Mouse (Mus musculus) cerebellum, postnatal 25 days (tissue): ENCODE data around the gene Sema6c.

ENCODE experiments used
- DNase-seq, 2 experiments: peaks; one replicate each; pipeline ENCODE4 v3.0.0; 2021; ENCODE audit warnings: mixed read lengths in 2 of 2

The Sema6c gene

DNA sequence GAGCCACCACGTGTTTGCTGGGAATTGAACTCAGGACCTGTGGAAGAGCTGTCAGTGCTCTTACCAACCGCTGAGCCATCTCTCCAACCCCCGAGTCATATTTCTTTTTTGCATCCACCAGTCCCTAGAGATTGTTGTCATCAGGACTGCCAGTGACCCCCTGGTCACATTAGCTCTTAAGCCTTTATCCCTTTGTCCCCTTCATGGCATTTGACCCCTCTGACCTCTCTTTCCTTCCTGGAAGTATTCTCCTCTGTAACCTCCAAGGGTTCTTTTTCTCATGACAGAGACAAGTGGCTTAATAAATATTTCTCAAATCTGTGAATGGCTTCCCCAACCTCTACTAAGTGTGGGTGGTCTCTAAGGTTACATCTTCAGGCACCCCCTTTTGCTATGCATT is 12.3 kb upstream of the Sema6c start:
- no peak for DNase-seq

DNA sequence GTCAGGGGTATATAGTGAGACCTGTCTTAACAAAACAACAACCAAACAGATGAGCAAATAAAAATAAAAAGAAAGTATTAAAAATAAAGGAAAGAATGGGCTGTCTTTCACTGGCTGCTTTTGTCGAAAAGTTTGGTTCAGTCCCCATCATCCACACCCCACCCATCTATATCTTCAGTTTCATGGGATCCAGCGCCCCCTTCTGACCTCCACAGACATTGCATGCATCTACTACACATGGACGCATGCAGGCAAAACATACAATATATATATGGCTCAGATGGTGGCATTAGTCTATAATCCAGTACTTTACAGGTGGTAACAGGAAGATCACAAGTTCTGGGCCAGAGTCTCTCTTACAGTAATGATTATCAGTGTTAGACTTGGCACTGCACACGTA is 6.4 kb upstream of the Sema6c start:
- peak in 1 of 2 experiments; percentile 53 for DNase-seq

DNA sequence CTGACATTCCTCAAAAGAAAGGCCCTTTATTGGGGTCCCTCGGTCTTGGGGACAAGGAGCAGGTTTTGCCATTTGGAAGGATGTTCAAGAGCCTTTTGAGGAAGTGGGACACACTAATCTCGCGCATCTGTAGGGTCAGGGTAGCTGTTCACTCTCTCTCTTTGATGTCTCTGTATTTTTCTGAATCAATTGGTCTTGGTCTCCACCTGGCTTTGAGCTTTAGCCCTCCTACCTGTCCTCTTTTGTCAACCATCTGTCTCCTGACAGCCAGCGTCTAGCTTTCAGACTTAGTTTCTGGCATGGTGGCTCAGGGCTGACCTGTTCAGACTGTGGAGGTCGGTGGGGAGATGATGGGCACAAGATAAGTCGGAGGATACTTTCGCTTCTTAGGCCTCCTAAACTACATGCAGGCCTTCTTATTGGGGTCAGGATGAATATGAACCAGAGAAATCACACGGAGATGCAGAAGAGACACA is 708 bp upstream of the Sema6c start:
- no peak for DNase-seq

DNA sequence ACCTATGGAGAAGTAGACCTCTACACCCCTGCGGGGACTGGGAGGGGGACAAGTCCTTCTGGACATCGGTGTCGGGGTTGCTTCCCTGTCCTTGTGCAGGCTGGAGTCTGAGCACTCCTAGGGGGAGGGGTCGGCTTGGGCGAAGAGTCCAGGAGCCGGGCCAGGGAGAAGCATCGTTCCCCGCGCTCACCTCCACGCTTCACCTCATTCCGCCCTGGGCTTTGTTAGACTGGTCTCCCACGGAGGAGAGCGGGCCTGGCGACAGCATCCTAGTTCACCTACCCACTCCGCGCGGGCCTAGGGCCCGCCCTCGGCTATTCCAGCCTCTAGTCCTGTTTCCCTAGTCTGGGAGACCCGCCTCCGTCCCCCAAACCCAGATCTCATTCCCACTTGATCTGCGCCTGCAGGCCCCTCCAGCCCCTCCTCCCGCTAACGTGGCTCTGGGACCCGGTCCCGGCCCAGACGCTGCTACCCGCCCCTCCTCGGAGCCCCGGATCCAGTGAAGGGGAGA is 839 bp downstream of the Sema6c start:
- DNase-seq: peak; percentile 52 to 59

DNA sequence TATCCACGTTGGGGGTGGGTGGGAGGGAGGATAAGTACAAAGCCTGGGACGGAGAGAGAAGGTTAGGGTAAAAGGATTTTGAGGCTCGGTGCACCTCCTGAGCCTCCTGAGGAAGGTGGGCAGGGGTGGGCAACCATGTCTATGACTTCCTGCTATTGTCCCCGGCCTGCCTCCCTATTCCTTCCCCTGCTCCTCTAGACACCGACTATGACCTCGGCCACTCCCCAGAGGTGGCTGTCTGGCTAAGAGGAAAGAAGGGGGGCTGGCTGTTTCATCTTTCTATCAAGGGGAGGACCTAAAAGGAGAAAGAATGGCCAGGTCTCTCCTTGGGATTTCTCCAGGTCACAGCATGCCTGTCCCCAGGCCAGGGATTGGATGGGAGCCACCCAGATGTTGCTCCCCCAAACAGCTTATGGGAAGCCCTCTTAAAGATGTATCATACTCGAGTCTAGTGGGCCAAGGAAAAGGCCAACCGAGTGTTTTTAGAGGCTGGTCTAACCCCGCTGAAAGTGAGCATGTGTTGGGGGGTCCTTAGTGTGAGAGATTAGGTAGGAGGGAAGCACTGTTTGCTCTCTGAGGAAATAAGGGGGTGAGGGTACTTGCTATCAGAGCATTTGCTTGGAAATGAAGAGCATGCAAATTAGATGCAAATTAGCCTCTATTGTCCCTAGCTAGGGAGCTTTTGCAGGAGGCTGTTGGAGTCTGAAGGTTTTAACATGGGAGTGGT is 1.5 kb downstream of the Sema6c start:
- DNase-seq: no peak

DNA sequence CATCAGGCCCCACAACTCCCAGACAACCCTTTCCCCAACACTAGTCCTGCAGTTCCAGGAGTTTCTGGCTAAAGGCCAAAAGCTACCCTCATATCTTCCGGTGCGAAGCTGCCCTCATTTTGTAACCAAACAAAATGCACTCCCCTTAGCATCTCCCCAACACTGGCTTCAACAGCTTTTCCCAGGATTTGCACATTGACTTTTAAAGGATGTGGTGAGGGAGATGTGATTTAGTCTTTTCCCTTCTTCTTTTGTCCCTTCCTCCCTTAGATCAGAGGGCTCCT is 2.0 kb downstream of the Sema6c start:
- no peak for DNase-seq

DNA sequence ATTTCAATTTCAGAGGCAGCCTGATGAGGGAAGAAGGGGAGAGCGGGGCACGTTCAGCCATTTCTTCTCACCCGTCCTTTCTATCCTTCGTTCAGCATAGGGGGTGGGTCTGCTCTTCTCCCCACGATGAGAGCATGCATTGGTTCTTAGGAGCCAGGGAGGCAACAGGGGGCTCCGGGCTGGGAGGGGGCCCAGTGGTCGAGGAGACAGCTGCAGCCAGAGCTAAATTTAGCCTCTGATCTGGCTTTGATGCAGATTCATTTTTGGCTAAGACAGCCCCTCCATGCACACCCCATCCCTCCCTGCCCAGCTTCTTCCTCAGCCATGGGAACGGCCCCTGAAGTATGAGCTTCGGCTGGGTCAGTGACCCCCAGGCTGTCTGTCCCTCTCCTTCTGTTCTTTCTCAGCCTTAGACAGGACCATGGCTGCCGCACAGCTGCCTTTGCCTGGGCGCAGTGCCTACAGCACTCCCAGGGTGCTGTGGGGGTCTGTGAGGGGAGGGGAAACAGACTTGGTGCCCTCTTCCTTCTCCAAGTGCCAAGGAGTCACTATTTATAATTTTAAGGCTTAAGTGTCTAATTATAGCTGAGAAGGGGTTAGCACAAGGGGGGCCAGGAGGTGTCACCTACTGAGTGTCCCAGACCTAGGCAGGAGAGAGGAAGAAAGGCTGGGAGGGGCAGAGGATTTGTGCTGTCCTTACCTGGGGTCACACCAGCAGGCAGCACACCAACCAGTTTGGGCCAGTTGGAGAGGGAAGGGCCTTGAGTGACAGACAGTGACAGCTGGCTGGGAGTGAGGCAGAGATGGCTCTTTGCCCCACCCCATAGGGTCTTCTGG is 3.4 kb downstream of the Sema6c start:
- DNase-seq: peak in 1 of 2 experiments; percentile 31

DNA sequence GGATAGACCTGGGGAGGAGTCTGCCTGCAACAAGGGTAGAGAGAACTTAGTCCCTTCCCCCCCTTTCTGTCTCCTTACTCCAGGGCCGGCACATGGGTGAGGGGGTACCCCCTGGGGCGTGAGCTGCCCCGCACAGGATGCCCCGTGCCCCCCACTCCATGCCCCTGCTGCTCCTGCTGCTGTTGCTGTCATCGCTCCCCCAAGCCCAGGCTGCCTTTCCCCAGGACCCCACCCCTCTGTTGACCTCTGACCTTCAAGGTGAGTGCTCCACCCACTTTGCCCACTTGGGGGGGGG is 3.9 kb downstream of the Sema6c start:
- DNase-seq: no peak

DNA sequence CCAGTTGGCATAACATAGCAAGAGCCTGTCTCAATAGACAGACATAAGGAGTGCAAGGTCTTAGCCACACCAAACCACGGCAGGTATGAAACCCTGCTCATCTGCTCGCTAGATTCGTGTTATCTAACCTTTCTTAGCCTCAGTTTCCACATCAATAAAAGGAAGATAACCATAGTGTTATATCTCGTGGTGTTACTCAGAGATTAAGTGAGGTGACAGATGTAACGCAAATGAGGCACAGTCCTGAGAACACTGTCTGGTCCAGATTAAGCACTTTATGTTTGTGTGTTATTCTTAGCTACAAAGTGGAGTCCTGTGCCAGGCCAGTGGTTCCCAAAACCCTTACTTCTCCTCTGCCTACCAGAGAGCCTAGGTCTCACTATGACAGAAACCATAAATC is 4.6 kb downstream of the Sema6c start:
- DNase-seq: no peak

DNA sequence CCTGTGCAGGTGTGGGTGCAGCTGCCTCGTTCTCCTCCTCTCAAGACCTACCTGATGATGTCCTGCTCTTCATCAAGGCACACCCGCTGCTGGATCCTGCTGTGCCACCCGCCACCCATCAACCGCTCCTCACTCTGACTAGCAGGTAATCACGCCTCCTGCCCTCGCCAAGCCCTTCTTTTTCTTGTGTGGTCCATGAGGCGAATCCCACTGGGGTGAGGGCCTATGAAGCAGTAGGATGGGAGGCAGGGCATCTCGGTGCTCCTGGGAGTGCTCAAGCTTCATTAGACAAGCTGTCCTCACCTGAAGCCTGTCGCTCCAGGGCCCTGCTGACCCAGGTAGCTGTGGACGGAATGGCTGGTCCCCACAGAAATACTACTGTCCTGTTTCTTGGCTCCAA is 9.7 kb downstream of the Sema6c start:
- DNase-seq: no peak

DNA sequence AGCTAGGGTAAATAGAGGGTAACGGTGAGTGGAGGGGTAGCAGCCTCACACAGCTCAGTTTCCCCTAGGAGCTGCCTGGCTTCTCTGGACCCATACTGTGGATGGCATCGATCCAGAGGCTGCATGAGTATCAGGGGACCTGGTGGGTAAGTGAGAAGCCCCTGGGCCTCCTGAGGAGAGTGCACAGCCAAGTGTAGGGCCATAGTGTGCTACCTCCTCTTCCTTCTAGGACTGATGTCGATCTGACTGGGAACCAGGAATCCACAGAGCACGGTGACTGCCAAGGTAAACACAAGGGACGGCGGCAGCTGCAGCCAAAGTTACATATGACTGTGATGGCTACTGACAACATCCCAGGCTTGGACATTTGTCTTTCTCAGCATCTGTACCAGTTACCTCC is 10.8 kb downstream of the Sema6c start:
- no peak for DNase-seq

DNA sequence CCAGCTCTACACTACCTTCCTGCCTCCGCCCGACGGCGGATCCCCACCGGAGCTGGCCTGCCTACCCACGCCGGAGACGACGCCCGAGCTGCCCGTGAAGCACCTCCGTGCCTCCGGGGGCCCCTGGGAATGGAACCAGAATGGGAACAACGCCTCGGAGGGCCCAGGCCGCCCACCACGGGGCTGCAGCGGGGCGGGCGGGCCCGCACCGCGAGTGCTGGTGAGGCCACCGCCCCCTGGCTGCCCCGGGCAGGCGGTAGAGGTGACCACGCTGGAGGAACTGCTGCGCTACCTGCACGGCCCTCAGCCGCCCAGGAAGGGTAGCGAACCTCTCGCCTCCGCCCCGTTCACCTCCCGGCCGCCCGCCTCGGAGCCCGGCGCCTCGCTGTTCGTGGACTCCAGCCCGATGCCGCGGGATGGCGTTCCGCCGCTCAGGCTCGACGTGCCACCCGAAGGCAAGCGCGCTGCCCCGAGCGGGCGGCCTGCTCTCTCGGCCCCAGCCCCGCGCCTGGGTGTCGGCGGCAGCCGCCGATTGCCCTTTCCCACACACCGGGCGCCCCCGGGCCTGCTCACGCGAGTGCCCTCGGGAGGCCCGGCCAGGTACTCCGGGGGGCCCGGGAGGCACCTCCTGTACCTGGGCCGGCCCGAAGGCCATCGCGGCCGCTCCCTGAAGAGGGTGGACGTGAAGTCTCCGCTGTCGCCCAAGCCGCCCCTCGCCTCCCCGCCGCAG is 12.4 kb downstream of the Sema6c start:
- peak in 1 of 2 experiments; percentile 28 for DNase-seq

DNA sequence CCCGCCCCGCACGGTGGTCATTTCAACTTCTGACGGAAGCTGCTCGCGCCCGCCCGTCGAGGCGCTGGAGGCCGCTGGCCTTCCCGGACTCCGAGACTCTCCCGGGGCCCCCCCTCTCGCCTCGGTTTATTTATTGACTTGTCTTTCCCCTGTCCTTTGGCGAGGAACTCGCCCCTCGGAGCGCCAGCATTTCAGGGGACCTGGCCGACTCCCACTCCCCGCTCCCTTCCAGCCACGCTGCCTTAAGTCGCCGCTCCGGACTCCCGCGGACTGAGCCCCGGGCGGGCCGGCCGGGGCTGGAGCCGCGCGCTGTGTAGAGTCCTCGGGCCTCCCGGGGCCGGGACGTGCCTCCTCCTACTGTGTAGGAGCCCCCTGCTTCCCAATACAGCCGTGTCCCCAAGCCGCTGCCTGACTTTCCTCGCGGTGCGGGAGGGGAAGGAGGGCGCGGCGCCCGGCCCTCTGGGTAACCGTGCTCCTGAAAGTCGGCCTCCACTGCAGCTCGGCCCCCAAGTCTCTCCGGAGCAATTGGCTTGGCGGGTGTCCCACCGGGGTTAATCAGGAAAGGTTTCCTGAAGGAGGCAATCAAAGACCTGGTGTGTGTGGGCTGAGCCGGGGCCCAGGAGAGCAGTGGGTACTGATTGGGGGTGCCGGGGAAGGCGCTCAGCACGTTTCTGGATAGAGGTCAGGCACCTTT is 13.1 kb downstream of the Sema6c start:
- peak; percentile 36 to 44 for DNase-seq

DNA sequence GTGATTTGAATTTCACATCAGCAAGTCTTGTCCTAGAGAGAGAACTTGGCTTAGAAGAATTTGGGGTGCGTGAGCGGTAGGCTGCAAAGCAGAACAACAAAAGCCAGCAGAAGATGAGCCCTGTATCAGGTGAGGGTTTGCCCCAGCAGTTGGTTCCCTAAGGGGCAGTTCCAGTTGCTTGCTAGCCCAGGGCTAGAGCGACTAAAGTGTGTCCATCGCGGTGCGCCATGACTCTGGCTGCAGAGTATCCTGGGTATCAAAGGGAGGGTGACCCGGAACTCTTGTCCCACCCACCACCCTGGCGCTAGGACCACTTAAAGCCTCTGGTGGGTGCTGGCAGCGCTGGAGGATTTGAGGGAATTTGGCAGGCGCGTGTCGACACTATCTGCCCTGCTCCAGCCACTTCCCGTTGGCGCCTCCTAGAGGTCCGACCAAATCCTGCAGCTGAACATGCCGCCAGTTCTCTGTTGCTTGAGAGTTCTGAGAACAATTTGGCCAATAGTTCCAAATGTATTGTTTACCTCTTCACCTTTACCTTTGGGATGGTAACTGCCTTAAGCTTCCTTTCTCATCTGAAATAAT is 13.8 kb downstream of the Sema6c start:
- peak; percentile 92 to 94 for DNase-seq

DNA sequence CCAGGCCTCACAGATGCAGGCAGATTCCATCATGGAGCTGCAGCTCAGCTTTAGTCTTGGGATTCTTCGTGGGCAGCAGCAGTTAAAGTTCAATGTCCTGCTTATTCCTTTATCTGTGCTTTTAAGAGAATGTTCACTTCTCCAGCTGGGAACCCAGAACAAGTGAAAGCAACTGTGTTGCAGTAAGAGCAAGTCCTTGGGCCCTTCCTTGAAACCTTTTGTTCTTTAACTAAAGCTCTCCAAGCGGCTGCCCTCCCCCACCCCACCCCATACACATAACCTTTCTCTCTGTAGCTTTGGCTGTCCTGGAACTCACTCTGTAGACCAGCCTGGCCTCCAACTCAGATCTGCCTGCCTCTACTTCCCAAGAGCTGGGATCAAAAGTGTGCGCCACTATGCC is 16.2 kb downstream of the Sema6c start:
- no peak for DNase-seq

DNA sequence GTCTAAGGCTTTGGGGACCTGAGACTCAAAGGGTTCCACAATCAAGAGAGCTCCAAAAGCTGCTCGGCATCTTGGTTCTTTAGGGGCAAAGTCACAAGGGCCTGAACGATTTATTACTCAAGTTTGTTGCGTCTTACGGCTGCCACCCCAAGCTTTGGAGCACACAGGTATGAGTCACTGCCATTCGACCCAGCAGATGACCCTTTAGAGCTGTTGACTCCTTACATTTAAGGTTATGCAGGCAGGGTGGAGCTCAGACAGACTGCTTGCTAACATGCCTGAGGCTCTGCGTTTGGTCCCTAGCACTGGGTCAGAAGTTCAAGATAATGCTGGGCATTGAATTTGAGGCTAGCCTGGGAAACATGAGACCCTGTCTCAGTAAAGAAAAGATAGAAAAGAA is 17.3 kb downstream of the Sema6c start:
- DNase-seq: no peak

DNA sequence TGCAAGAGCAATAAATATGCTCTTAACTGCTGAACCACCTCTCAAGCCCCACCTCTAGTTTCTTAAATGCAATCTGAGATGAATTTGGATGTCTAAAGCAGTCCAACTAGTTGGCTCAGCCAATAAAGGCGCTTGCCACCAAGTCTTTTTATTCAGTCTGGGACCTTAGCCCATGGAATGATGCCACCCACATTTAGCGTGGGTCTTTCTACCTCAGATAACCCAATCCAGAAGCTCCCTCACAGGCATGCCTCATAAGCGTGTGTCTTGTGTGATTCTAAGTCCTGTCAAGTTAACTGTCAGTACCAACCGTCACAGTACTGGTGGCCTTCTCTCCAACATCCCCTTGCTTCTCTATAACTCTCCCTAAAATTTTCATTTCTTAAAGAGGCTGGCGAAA is 18.7 kb downstream of the Sema6c start:
- no peak for DNase-seq

DNA sequence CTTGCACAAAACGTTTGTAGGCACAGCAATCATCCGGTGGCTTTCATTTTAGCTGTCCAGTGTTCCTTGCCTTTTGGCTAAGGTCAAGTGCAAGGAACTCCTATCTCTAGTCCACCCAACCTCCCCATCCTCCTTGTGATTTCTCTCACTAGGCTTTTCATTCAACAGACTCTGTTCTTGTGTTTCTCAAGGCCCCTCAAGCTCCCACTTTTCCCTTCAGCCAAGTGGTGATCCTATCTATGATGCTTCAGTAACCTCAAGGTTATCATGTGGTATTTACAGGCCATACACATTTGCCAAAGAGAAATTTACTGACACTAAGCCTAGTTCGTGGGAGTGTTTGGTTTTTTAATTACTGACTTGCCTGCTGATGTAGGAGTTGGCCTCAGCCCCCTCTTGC is 19.6 kb downstream of the Sema6c start:
- DNase-seq: no peak

DNA sequence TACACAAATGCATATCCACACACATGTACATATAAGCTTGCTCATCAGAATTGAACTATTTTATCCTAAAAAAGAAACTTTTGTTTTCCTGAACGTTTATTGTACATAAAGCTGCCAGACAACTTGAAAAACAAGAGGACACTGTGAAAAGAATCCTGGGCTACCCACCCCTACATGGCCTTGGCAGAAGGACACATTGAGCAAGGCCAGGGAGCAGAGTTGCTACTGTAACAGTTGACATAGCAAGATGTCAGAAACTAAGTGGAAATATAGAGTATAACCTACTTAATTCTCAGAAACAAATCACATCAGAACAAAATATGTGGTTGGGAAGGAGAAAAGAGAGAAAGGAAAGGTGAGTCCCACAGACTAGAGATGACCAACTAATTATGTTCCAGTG is 21.6 kb downstream of the Sema6c start:
- no peak for DNase-seq

DNA sequence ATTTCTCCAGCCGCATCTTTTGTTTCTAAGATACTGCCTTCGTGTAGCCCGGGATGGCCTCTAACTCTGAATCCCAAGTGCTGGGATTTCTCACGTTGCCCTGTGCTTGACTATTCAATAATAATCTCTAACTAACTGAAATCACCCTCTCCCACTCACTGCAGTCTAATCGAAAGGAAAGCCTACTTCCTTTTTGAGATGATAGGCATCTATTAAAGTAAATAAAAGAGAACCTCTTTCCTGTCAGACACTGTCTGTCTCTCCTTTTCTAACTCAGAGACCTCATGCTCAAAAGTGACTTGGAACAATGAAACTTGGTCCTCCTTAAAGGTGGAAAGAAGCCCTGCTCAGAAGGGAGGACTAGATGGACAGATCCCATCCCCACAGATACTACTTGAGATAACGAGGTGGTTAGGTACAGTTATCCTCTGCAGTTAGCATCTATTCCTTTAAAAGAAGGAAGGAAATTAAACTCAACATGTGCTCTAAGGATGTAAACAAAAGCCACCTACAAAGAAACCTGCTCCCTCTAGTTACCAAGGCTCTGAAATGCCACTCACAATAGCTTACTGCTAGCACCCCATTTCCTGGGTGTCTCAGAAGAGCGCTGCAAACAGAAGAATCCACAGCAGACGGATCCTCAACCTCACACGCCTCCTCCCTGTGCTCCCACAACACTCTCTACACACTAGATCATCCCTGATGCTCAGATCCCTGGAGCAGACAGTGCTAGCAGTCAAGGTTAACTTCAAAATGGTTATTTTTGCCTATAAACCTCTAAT is 24.7 kb downstream of the Sema6c start:
- no peak for DNase-seq

DNA sequence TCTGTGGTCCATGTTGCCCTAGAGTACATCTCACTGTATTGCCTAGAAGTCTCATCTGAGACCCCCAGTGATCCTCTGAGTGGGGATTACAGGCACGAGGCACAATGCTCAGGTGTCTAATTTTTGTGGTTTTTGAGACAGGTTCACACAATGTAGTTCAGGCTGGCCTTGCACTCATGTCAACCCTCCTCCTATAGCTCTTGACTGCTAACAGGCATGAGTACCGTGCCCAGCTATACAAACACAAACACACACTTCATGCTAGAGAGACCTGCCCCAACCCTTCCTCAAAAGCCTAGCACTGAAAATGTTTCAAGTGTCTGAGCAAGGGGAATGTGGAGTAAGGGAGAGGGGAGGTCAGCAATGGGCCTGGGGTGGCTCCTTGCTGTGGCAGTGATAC is 25.8 kb downstream of the Sema6c start:
- DNase-seq: no peak

DNA sequence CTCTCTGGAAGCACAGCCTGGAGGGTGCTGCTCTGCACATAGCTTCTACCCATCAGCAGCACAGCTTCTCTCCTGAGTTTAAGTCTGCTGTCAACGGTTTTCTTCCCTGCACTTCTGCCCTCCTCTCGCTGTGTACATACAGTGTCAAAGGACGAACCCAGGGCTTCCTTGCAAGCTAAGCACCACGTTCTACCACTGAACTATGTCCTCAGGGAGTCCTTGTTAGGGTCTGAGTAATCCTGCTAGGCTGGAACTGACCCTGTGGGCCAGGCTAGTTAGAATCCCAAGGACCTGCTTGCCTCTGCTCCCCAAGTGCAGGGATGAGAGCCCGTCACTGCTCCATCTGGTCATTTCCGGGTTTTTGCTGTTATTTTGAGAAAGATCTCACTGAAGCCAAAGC is 26.6 kb downstream of the Sema6c start:
- no peak for DNase-seq
